ENCODE assay signal across 8 mouse cellular contexts in genomic region chr9:79045314-79045713, GRCm38 (mm10).
DNase-seq lines count a peak whose midpoint lies in the region; ATAC-seq and TF ChIP-seq lines count a peak whose summit lies in the region.
"Had no signal": no experiment of that assay in that cellular context is flagged by ENCODE, and none has a peak within 500 bp of the region (broad histone marks: within the 10 kb centered on the region; RNA-seq: fewer than 3 reads in every experiment).

No protein-coding gene starts in this region.

- H3K4me3 ChIP-seq in hindbrain, embryonic 11.5 days (ENCODE audit: low read depth, low read length): no peak overlapping the region
- H3K4me3 ChIP-seq in hindbrain, embryonic 12.5 days: no peak overlapping the region
- H3K4me3 ChIP-seq in ES-E14 (ENCODE audit: insufficient read depth in 1 of 2, low read depth in 1 of 2, low read length in 2 of 2, poor library complexity in 1 of 2, severe bottlenecking in 1 of 2): no peak overlapping the region
- H3K4me3 ChIP-seq: neural tube, embryonic 12.5 days had no signal

- H3K9ac ChIP-seq in hindbrain, embryonic 11.5 days (ENCODE audit: low read depth, low read length): no peak overlapping the region
- H3K9ac ChIP-seq in hindbrain, embryonic 12.5 days: no peak overlapping the region
- H3K9ac ChIP-seq in ES-E14 (ENCODE audit: insufficient read depth, low read depth, low read length, poor library complexity, severe bottlenecking): no peak overlapping the region
- H3K9ac ChIP-seq: neural tube, embryonic 12.5 days had no signal

- no peaks in the 10 kb centered on the region for H3K9me3 ChIP-seq in hindbrain, embryonic 11.5 days (ENCODE audit: control insufficient read depth, low read length)
- H3K9me3 ChIP-seq in hindbrain, embryonic 12.5 days (replicated peaks): no peaks in the 10 kb centered on the region
- no peaks in the 10 kb centered on the region for H3K9me3 ChIP-seq in ES-E14 (ENCODE audit: control insufficient read depth, insufficient read depth, low read depth, low read length)
- H3K9me3 ChIP-seq: neural tube, embryonic 12.5 days had no signal

- no peaks in the 10 kb centered on the region for H3K27me3 ChIP-seq in hindbrain, embryonic 11.5 days (ENCODE audit: control insufficient read depth, insufficient read depth, low read length)
- no peaks in the 10 kb centered on the region for H3K27me3 ChIP-seq in hindbrain, embryonic 12.5 days
- H3K27me3 ChIP-seq: neural tube, embryonic 12.5 days had no signal

- in situ Hi-C loops in ES-E14 (cut with MboI; ENCODE audit: low sequenced_read_pairs in 2 of 2, unreplicated experiment in 2 of 2): loop anchor here (5.0 to 25.0 kb wide), 2 partner anchors 667 to 672 kb away; partner anchors contain the start of gene Col12a1 (in 2 of the 2)

- H3K4me2 ChIP-seq in hindbrain, embryonic 11.5 days (replicated peaks; ENCODE audit: low read depth, low read length): no peak overlapping the region
- no peak overlapping the region for H3K4me2 ChIP-seq in hindbrain, embryonic 12.5 days (replicated peaks)
- H3K4me2 ChIP-seq: neural tube, embryonic 12.5 days had no signal

- no peak overlapping the region for H3K27ac ChIP-seq in hindbrain, embryonic 11.5 days (ENCODE audit: low read depth, low read length)
- no peak overlapping the region for H3K27ac ChIP-seq in hindbrain, embryonic 12.5 days
- no peak overlapping the region for H3K27ac ChIP-seq in ES-E14 (ENCODE audit: insufficient read depth, low read depth, low read length, poor library complexity, severe bottlenecking)
- H3K27ac ChIP-seq: neural tube, embryonic 12.5 days had no signal

- H3K36me3 ChIP-seq in hindbrain, embryonic 11.5 days (ENCODE audit: control insufficient read depth, insufficient read depth, low read length): no peaks in the 10 kb centered on the region
- no peaks in the 10 kb centered on the region for H3K36me3 ChIP-seq in hindbrain, embryonic 12.5 days
- no peaks in the 10 kb centered on the region for H3K36me3 ChIP-seq in ES-E14 (ENCODE audit: control insufficient read depth, insufficient read depth, low read length, poor library complexity, severe bottlenecking)
- H3K36me3 ChIP-seq: neural tube, embryonic 12.5 days had no signal

- ATAC-seq in hindbrain, embryonic 11.5 days (ENCODE audit: low FRiP score): no peak
- no peak for ATAC-seq in hindbrain, embryonic 12.5 days (ENCODE audit: low FRiP score)
- ATAC-seq in megakaryocyte, adult 5-6 weeks (ENCODE audit: poor library complexity, severe bottlenecking): no peak

- DNase-seq in hindbrain, embryonic 11.5 days (ENCODE audit: low spot score): peak; percentile 65
- peak; percentile 35 for DNase-seq in 416B (ENCODE audit: low read depth)
- peak; percentile 31 for DNase-seq in ES-E14 (ENCODE audit: low read depth, low spot score)
- peak; percentile 44 for DNase-seq in kidney, postnatal 10 days
- DNase-seq in B cell, adult 2 months: no peak

- no peaks in the 10 kb centered on the region for H3K4me1 ChIP-seq in hindbrain, embryonic 11.5 days (replicated peaks; ENCODE audit: control insufficient read depth, insufficient read depth, low read length)
- no peaks in the 10 kb centered on the region for H3K4me1 ChIP-seq in hindbrain, embryonic 12.5 days
- H3K4me1 ChIP-seq in ES-E14 (ENCODE audit: control insufficient read depth in 2 of 2, insufficient read depth in 2 of 2, low read length in 2 of 2, poor library complexity in 1 of 2): no peaks in the 10 kb centered on the region
- H3K4me1 ChIP-seq: neural tube, embryonic 12.5 days had no signal

- WGBS in hindbrain, embryonic 11.5 days: 8% methylated on average over 2 of the region's 2 CpGs
- 13% methylated on average over 2 of the region's 2 CpGs for WGBS in hindbrain, embryonic 12.5 days

TF ChIP-seq in ES-E14, 5 proteins besides CTCF, POLR2A, EP300 and RAD21:
- TF ChIP-seq MAFK (IDR thresholded peaks at IDR 0.05; ENCODE audit: insufficient read depth, low read depth, low read length) (no peak), ZC3H11A (IDR thresholded peaks at IDR 0.05; ENCODE audit: borderline replicate concordance, low read depth, low read length) (no peak), ZNF384 (IDR thresholded peaks at IDR 0.05; ENCODE audit: low read depth, low read length) (no peak), CHD2 (IDR thresholded peaks at IDR 0.05; ENCODE audit: low read depth, low read length) (no peak), HCFC1 (IDR thresholded peaks at IDR 0.05; ENCODE audit: borderline replicate concordance, insufficient read depth, low read length) (no peak)
TF ChIP-seq in ES-E14: peak in this region for 0.

Comparison
In these comparisons a context has a peak if more than half of its experiments do, and no peak if none do; other contexts are left out.
1. DNase-seq: peak in hindbrain, embryonic 11.5 days (single experiment), 416B (single experiment), ES-E14 (single experiment) and kidney, postnatal 10 days (single experiment); none in B cell, adult 2 months (0 of 2).